Mouse (Mus musculus): ENCODE measurements around the gene Tspan3.

- TF ChIP-seq CTCF (IDR thresholded peaks at IDR 0.05; ENCODE audit: borderline replicate concordance, control insufficient read depth, extremely low read depth, insufficient read depth, low read length, poor library complexity) (no peak), POLR2A (IDR thresholded peaks at IDR 0.05; ENCODE audit: control insufficient read depth, extremely low read depth, insufficient read depth, low read length, poor library complexity) (no peak)
Measured at GRCm38 (mm10) chr9:56146326-56146923, 18.9 kb downstream of the Tspan3 start.

Data from thymus, adult 2 months (tissue).